Mouse (Mus musculus) heart, embryonic 14.5 days (tissue): Measurements from ENCODE around the gene Lrrc27. TPM values are rescaled to one million over a fixed set of nuclear protein-coding genes. Genes with fewer than 3 reads are reported as not detected.

ENCODE experiments used
- polyA plus RNA-seq: library from polyadenylated mRNA; unstranded; fragments of >200 nt; fragmentation: Nextera tagmentation; extraction: Ambion mirVana; gene quantifications from 2 replicates; pipeline ENCODE4 v1.2.1, GENCODE M21; 2014

Lrrc27 gene
- polyA plus RNA-seq, 1 experiment from 2014 or later = 2.7 TPM

Other genes starting within 250 kb of the Lrrc27 start
- 2.7 and 3.4 TPM in 2 replicates for gene Dpysl4, start 127.0 kb upstream of the Lrrc27 start, polyA plus RNA-seq
- 0.19 TPM in 1 of 2 replicates, not detected in the other for gene Stk32c, start 319 bp downstream of the Lrrc27 start, polyA plus RNA-seq
- gene Pwwp2b, start 35.5 kb downstream of the Lrrc27 start, polyA plus RNA-seq = 6.9 and 7.4 TPM in 2 replicates
- 89.9 and 93.9 TPM in 2 replicates for gene Inpp5a, start 176.1 kb downstream of the Lrrc27 start, polyA plus RNA-seq